Mouse (Mus musculus) hindlimb bud, embryonic 11.5 days (tissue): ENCODE data around the gene Wdr61.

ENCODE experiments used
- DNase-seq: peaks from one replicate; pipeline ENCODE4 v3.0.0-alpha.2; 2012; ENCODE audit warnings: low read depth, low spot score; ENCODE audit errors: extremely low spot score

Gene Wdr61

DNA sequence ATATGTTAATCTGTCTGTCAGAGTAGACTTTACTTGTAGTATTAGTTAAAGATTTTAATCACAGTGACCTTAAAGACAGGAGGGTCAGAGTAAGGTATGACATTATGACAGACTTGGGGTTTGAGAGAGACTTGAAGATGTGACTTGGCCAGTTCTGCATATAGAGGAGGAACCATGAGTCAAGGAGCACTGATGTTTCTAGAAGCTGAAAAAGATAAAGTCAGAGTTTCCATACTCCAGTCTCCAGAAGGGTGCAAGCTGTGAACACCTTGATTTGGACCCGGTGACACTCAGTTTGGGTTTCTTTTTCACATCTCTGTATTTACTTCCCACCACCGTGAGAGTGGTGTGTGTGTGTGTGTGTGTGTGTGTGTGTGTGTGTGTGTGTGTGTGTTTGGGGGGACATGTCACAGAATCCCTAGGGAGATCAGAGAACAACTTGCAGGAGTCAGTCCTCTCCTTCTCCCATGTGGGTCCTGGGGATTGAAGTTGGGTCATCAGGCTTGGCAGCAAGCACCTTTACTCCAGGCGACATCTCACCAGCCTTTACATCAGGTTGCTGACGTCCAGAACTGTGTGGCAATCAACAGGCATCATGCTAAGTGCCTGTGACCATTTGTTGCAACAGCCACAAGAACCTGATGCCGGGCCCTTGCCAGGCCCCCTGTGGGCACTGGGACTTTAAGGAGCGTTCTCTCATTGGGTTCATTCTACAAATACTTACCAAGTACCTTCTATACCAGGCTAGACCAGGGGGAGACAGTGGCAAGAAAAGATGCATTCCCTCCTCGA lies 50.3 kb downstream of the Wdr61 start:
- DNase-seq, result no peak

DNA sequence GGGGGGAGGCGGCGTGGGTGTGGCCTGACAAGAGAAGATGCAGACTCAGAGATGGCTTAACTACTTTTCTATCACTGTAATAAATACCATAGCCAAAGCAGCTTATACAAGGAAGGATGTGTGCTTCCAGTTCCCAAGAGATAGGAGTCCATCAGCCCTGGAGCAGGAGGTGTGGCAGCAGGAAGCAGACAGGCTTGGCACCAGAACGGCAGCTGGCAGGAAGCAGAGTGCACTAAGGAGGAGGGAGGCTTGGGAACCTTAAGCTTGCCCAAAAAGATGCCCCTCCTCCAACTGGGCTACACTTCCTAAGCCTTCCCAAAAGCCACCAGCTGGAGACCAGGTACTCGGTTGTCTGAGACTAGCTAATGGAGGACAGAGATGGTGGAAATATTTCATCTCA lies 51.5 kb downstream of the Wdr61 start:
- DNase-seq, result no peak

DNA sequence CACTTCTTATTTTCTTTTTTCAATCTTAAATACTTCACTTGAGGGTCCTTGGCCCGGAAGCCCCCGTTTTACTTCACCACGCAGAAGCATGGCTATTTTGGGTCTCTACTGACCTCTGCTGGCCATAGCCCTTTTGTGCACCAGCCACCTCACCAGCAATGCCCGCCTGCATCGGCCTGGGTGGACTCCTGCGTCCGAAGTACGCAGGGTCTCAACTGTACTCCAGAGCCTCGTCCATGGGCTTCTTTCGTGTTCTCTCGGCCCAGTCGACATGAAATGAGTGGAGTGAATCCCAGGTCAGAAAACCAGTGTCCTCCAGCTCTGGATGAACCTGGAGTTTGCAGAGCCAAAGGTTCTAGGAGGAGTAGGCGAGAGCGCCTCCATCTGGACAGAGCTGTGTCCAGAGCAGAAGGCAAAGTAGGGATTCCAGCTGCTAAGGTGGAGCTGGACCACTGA lies 57.8 kb downstream of the Wdr61 start:
- peak; percentile 47 for DNase-seq

DNA sequence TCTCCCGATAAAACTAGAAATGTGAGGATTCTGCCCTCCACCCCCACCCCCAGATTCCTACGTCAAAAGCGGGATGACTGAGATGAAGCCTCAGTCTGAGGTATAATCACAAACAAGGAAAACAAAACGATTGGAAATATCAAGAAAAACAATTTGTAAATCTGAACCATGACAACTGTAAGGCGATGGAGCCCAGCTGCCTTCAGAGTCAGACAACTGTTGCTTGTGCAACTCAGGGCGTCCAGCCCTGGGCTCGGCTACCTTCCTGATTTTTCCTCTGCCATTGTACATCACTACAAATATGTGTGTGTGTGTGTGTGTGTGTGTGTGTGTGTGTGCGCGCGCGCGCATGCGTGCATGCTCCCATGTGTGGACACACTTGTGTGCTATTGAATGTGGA lies 60.4 kb downstream of the Wdr61 start:
- no peak for DNase-seq

DNA sequence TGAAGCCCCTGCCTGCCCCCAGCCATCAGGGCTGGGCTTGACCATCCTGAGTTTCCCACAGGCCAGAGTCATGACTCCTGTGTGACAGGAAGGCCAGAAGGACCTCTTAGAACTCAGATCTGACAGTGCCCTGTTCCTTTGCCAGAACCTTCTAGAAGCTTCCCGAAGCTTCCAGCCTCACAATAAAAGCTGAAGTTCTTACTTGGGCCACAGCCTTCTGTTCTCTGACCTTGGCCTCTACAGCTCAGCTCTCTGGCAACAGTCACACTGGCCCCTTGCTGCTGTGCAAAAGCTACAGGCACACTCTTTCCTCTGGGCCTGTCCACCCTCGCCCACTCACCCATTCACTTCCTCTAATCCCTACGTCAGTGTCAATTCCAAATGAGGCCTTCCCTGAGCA lies 62.4 kb downstream of the Wdr61 start:
- DNase-seq, result no peak

DNA sequence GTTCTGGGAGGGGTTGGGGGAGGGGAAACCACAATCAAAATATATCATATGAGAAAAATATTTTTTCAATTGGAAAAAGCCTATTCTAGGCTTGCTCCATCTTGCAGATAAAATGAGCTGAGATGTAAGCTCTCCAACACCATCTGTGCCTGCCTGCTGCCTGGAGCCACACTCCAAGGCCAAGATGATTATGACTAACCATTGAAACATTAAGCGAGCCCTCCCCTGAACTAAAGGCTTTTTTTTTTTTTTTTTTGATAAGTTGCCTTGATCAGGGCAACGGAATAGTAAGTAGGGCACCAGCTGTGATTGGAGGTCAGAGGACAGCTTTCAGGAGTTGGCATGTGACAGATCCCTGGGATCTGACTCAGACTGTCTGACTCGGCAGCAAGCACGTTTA lies 65.9 kb downstream of the Wdr61 start:
- no peak for DNase-seq

DNA sequence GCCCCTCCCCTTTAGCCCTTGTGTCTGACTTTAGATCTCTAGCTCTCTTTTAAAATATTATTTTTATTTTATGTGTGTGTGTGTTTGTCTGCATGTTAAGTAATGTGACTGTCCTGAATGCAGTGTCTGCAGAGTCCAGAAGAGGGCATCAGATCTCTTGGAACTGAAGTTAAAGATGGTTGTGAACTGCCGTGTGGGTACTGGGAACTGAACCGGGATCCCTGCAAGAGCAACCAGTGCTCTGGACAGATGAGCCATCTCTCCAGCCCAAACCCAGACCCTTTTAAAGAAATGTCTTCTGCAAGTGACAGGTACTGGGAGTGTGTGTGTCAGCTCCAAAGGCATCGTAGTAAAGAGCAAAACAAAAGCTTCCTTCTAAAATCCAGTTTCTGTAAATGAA lies 68.2 kb downstream of the Wdr61 start:
- DNase-seq, result no peak
